ENCODE assay signal across 7 mouse cellular contexts in genomic region chr9:121838829-121839621, GRCm38 (mm10). TPM values are rescaled to one million over a fixed set of nuclear protein-coding genes. Genes with fewer than 3 reads are reported as not detected.
DNase-seq lines count a peak whose midpoint lies in the region; ATAC-seq and TF ChIP-seq lines count a peak whose summit lies in the region.

Gene Ccdc13 (minus strand): TSS chr9:121839461.

- WGBS in embryonic facial prominence, embryonic 11.5 days = 4% methylated on average over 61 of the region's 61 CpGs
- 3% methylated on average over 61 of the region's 61 CpGs for WGBS in heart, embryonic 12.5 days
- WGBS in kidney, embryonic 16.5 days = 3% methylated on average over 61 of the region's 61 CpGs
- 21% methylated on average over 61 of the region's 61 CpGs for WGBS in liver, adult 2 months
- WGBS in midbrain, embryonic 16.5 days = 3% methylated on average over 57 of the region's 61 CpGs
- WGBS in stomach, embryonic 14.5 days = 4% methylated on average over 61 of the region's 61 CpGs

- H3K4me3 ChIP-seq in embryonic facial prominence, embryonic 11.5 days (ENCODE audit: low read depth, low read length) = peak within 1 kb of the TSS; percentile 46
- peak within 1 kb of the TSS; percentile 58 for H3K4me3 ChIP-seq in heart, embryonic 12.5 days
- peak within 1 kb of the TSS; percentile 61 for H3K4me3 ChIP-seq in kidney, embryonic 16.5 days (ENCODE audit: low read length)
- H3K4me3 ChIP-seq in liver, adult 2 months (ENCODE audit: insufficient read depth, low read depth, low read length) = peak within 1 kb of the TSS; percentile 28; the same call in 1 of the 2 replicates
- H3K4me3 ChIP-seq in midbrain, embryonic 16.5 days (ENCODE audit: low read depth, low read length) = peak within 1 kb of the TSS; percentile 48
- H3K4me3 ChIP-seq in stomach, embryonic 14.5 days (ENCODE audit: low read depth, low read length) = peak within 1 kb of the TSS; percentile 38

- H3K9me3 ChIP-seq in embryonic facial prominence, embryonic 11.5 days (replicated peaks; ENCODE audit: control insufficient read depth, low read length) = no peaks in the 10 kb centered on the region
- peaks cover 11% of the 10 kb centered on the region for H3K9me3 ChIP-seq in heart, embryonic 12.5 days (replicated peaks)
- H3K9me3 ChIP-seq in kidney, embryonic 16.5 days (ENCODE audit: low read length) = peaks cover 13% of the 10 kb centered on the region
- no peaks in the 10 kb centered on the region for H3K9me3 ChIP-seq in midbrain, embryonic 16.5 days (replicated peaks; ENCODE audit: control insufficient read depth, low read length, poor library complexity, severe bottlenecking)
- H3K9me3 ChIP-seq in stomach, embryonic 14.5 days (ENCODE audit: control insufficient read depth, low read depth, low read length) = no peaks in the 10 kb centered on the region

- no peaks in the 10 kb centered on the region for H3K79me2 ChIP-seq in liver, adult 2 months (ENCODE audit: control insufficient read depth, insufficient read depth, low read length)

- H3K4me1 ChIP-seq in embryonic facial prominence, embryonic 11.5 days (ENCODE audit: control insufficient read depth, insufficient read depth, low read length) = no peaks in the 10 kb centered on the region
- H3K4me1 ChIP-seq in heart, embryonic 12.5 days (replicated peaks) = peaks cover 10% of the 10 kb centered on the region
- peaks cover 3% of the 10 kb centered on the region; the same call in 1 of the 2 replicates for H3K4me1 ChIP-seq in kidney, embryonic 16.5 days (ENCODE audit: insufficient read depth, low read length)
- H3K4me1 ChIP-seq in liver, adult 2 months (ENCODE audit: control insufficient read depth, insufficient read depth, low read length) = no peaks in the 10 kb centered on the region
- peaks cover 3% of the 10 kb centered on the region; the same call in 1 of the 2 replicates for H3K4me1 ChIP-seq in midbrain, embryonic 16.5 days (ENCODE audit: control insufficient read depth, insufficient read depth, low read length)
- no peaks in the 10 kb centered on the region for H3K4me1 ChIP-seq in stomach, embryonic 14.5 days (ENCODE audit: control insufficient read depth, insufficient read depth, low read length)

- H3K36me3 ChIP-seq in embryonic facial prominence, embryonic 11.5 days (replicated peaks; ENCODE audit: control insufficient read depth, insufficient read depth, low read depth, low read length) = no peaks in the 10 kb centered on the region
- no peaks in the 10 kb centered on the region for H3K36me3 ChIP-seq in heart, embryonic 12.5 days
- H3K36me3 ChIP-seq in kidney, embryonic 16.5 days (ENCODE audit: insufficient read depth, low read length) = no peaks in the 10 kb centered on the region
- no peaks in the 10 kb centered on the region for H3K36me3 ChIP-seq in liver, adult 2 months (ENCODE audit: control insufficient read depth, insufficient read depth, low read length)
- H3K36me3 ChIP-seq in midbrain, embryonic 16.5 days (ENCODE audit: control insufficient read depth, insufficient read depth, low read length) = no peaks in the 10 kb centered on the region
- H3K36me3 ChIP-seq in stomach, embryonic 14.5 days (ENCODE audit: control insufficient read depth, insufficient read depth, low read length) = no peaks in the 10 kb centered on the region

- TF ChIP-seq POLR2A in liver, adult 2 months (IDR thresholded peaks at IDR 0.05; ENCODE audit: extremely low read depth, insufficient read depth, low read length) = no peak

- H3K27ac ChIP-seq in embryonic facial prominence, embryonic 11.5 days (replicated peaks; ENCODE audit: low read depth, low read length) = no peak within 1 kb of the TSS
- H3K27ac ChIP-seq in heart, embryonic 12.5 days (ENCODE audit: poor library complexity, severe bottlenecking) = no peak within 1 kb of the TSS
- no peak within 1 kb of the TSS for H3K27ac ChIP-seq in kidney, embryonic 16.5 days (ENCODE audit: low read length)
- no peak within 1 kb of the TSS for H3K27ac ChIP-seq in liver, adult 2 months (replicated peaks; ENCODE audit: insufficient read depth, low read depth, low read length)
- H3K27ac ChIP-seq in midbrain, embryonic 16.5 days (ENCODE audit: low read length) = no peak within 1 kb of the TSS
- no peak within 1 kb of the TSS for H3K27ac ChIP-seq in stomach, embryonic 14.5 days (ENCODE audit: low read length)

- H3K9ac ChIP-seq in embryonic facial prominence, embryonic 11.5 days (replicated peaks; ENCODE audit: low read length) = peak within 1 kb of the TSS; percentile 61
- peak within 1 kb of the TSS; percentile 67 for H3K9ac ChIP-seq in heart, embryonic 12.5 days
- peak within 1 kb of the TSS; percentile 62 for H3K9ac ChIP-seq in kidney, embryonic 16.5 days (replicated peaks; ENCODE audit: low read length)
- no peak within 1 kb of the TSS for H3K9ac ChIP-seq in liver, adult 2 months (ENCODE audit: low read depth, low read length)
- peak within 1 kb of the TSS; percentile 47 for H3K9ac ChIP-seq in midbrain, embryonic 16.5 days (ENCODE audit: low read depth, low read length)
- no peak within 1 kb of the TSS for H3K9ac ChIP-seq in stomach, embryonic 14.5 days (replicated peaks; ENCODE audit: low read depth, low read length)

- no peaks in the 10 kb centered on the region for H3K27me3 ChIP-seq in embryonic facial prominence, embryonic 11.5 days (ENCODE audit: control insufficient read depth, insufficient read depth, low read length)
- 0 out of 2 replicates have a peak, but pooled peaks cover 10% of the 10 kb centered on the region for H3K27me3 ChIP-seq in heart, embryonic 12.5 days (replicated peaks)
- H3K27me3 ChIP-seq in kidney, embryonic 16.5 days (ENCODE audit: insufficient read depth, low read length) = no peaks in the 10 kb centered on the region
- peaks cover 2% of the 10 kb centered on the region; the same call in 1 of the 2 replicates for H3K27me3 ChIP-seq in liver, adult 2 months (ENCODE audit: control insufficient read depth, insufficient read depth, low read length)
- no peaks in the 10 kb centered on the region for H3K27me3 ChIP-seq in midbrain, embryonic 16.5 days (ENCODE audit: control insufficient read depth, insufficient read depth, low read depth, low read length)
- no peaks in the 10 kb centered on the region for H3K27me3 ChIP-seq in stomach, embryonic 14.5 days (ENCODE audit: control insufficient read depth, insufficient read depth, low read length)

- no peak for TF ChIP-seq CTCF in liver, adult 2 months (IDR thresholded peaks at IDR 0.05; ENCODE audit: low read depth, low read length)

- DNase-seq in adrenal gland, postnatal 10 days = peak; percentile 92
- peak; percentile 91 for DNase-seq in embryonic facial prominence, embryonic 11.5 days (ENCODE audit: low spot score)
- no peak for DNase-seq in liver, adult 2 months (ENCODE audit: extremely low read depth, low read depth, low spot score)

- ATAC-seq in embryonic facial prominence, embryonic 11.5 days (replicated peaks; ENCODE audit: insufficient number of reproducible peaks, low FRiP score, low TSS enrichment, low read depth) = peak; percentile 88
- peak; percentile 78 for ATAC-seq in heart, embryonic 12.5 days (ENCODE audit: insufficient number of reproducible peaks, low FRiP score)
- peak; percentile 94 for ATAC-seq in kidney, embryonic 16.5 days (ENCODE audit: low FRiP score, low TSS enrichment)
- peak; percentile 96 for ATAC-seq in midbrain, embryonic 16.5 days
- ATAC-seq in stomach, embryonic 14.5 days (ENCODE audit: insufficient number of reproducible peaks, insufficient read depth, low FRiP score, low read depth) = peak; percentile 88; the same call in 1 of the 2 replicates

- peak within 1 kb of the TSS; percentile 85 for H3K4me2 ChIP-seq in embryonic facial prominence, embryonic 11.5 days (ENCODE audit: low read depth, low read length)
- H3K4me2 ChIP-seq in heart, embryonic 12.5 days = peak within 1 kb of the TSS; percentile 96
- peak within 1 kb of the TSS; percentile 88 for H3K4me2 ChIP-seq in kidney, embryonic 16.5 days (replicated peaks; ENCODE audit: low read depth, low read length)
- peak within 1 kb of the TSS; percentile 54 for H3K4me2 ChIP-seq in midbrain, embryonic 16.5 days (ENCODE audit: low read length)
- H3K4me2 ChIP-seq in stomach, embryonic 14.5 days (replicated peaks; ENCODE audit: low read depth, low read length) = peak within 1 kb of the TSS; percentile 56

RNA-seq across cellular contexts. Expression of gene Ccdc13, which starts in this region (rescaled TPM):
- total RNA-seq in adrenal gland, postnatal 10 days (2021) = 1 to 10 TPM in 1 of 2 experiments, under 1 TPM in 1; 0.63 to 1.3 TPM
- 0.18 and 1.3 TPM in 2 replicates for polyA plus RNA-seq in embryonic facial prominence, embryonic 11.5 days (2014; fragmentation: Nextera tagmentation; extraction: Ambion mirVana)
- 0.08 TPM in 1 of 2 replicates, not detected in the other for polyA plus RNA-seq in heart, embryonic 12.5 days (2016; fragmentation: Nextera tagmentation; extraction: Ambion mirVana)
- 0.58 and 0.71 TPM in 2 replicates for polyA plus RNA-seq in kidney, embryonic 16.5 days (2015; fragmentation: Nextera tagmentation; extraction: Ambion mirVana)
- not detected in 2 replicates for total RNA-seq in liver, adult 2 months (2014; rRNA removed)
- not detected in 2 replicates for polyA plus RNA-seq in liver, adult 2 months (2012; rRNA removed)
- polyA plus RNA-seq in midbrain, embryonic 16.5 days (2015; fragmentation: Nextera tagmentation; extraction: Ambion mirVana) = 5.1 and 6.8 TPM in 2 replicates
- 1.4 TPM in 2 replicates for polyA plus RNA-seq in stomach, embryonic 14.5 days (2014; fragmentation: Nextera tagmentation; extraction: Ambion mirVana)

Comparison
In these comparisons a context has a peak if more than half of its experiments do, and no peak if none do; other contexts are left out.
1. Peak in ATAC-seq, H3K4me3 ChIP-seq, H3K9ac ChIP-seq and H3K4me2 ChIP-seq in heart, embryonic 12.5 days; RNA of the gene not detected or under 1 TPM.
2. Peak in ATAC-seq, H3K4me3 ChIP-seq, H3K9ac ChIP-seq and H3K4me2 ChIP-seq in kidney, embryonic 16.5 days; RNA of the gene not detected or under 1 TPM.
3. H3K9ac ChIP-seq: peak in embryonic facial prominence, embryonic 11.5 days (single experiment) and midbrain, embryonic 16.5 days (single experiment); none in liver, adult 2 months (single experiment) and stomach, embryonic 14.5 days (single experiment).
4. Peak in every context shown above with its lines, with median percentiles within 50 percentile points of each other: ATAC-seq, H3K4me2 ChIP-seq and H3K4me3 ChIP-seq.